Mouse (Mus musculus) forebrain, postnatal 0 days (tissue): Measurements from ENCODE around the gene Slc2a9. TPM values are rescaled to one million over a fixed set of nuclear protein-coding genes. Genes with fewer than 3 reads are reported as not detected.
A peak's percentile ranks its signal among the peaks of the same experiment; 100 is the strongest.

ENCODE experiments used
- ATAC-seq: fragments of 200-750 bp; cut with Nextera tagmentation; 2 replicates; pipeline ENCODE4 v1.8.0; 2017; ENCODE audit warnings: mild to moderate bottlenecking, moderate library complexity
- DNase-seq: peaks from one replicate; pipeline ENCODE4 v3.0.0-alpha.2; 2015
- H3K27ac ChIP-seq: fragments of 300-500 bp; sonication (generic); 2 replicates; pipeline ENCODE4 v1.5.1; 2014; ENCODE audit warnings: low read depth, mild to moderate bottlenecking, antibody characterized with exemption, low read length, moderate library complexity, mixed read lengths
- H3K27me3 ChIP-seq: fragments of 300-500 bp; sonication (generic); 2 replicates; pipeline ENCODE4 v1.6.1; 2014; ENCODE audit warnings: mild to moderate bottlenecking, low read length, mixed read lengths; ENCODE audit not compliant: insufficient read depth
- H3K36me3 ChIP-seq: fragments of 300-500 bp; sonication (generic); 2 replicates; pipeline ENCODE4 v1.6.1; 2014; ENCODE audit warnings: mild to moderate bottlenecking, moderate library complexity; ENCODE audit not compliant: insufficient read depth
- H3K4me1 ChIP-seq: fragments of 300-500 bp; sonication (generic); 2 replicates; pipeline ENCODE4 v1.6.1; 2014; ENCODE audit warnings: antibody characterized with exemption; ENCODE audit not compliant: insufficient read depth
- H3K4me2 ChIP-seq: fragments of 300-500 bp; sonication (generic); 2 replicates; pipeline ENCODE4 v1.6.1; 2014; ENCODE audit warnings: low read depth, mild to moderate bottlenecking, moderate library complexity
- H3K4me3 ChIP-seq: fragments of 300-500 bp; sonication (generic); 2 replicates; pipeline ENCODE4 v1.5.1; 2014; ENCODE audit warnings: low read depth, low read length, mixed read lengths
- H3K9ac ChIP-seq: fragments of 300-500 bp; sonication (generic); 2 replicates; pipeline ENCODE4 v1.6.1; 2014; ENCODE audit warnings: mild to moderate bottlenecking
- H3K9me3 ChIP-seq: fragments of 300-500 bp; sonication (generic); 2 replicates; pipeline ENCODE4 v1.6.1; 2016; ENCODE audit warnings: low read length
- CTCF ChIP-seq: sonication (generic); IDR thresholded peaks from 2 replicates; pipeline ENCODE4 v1.5.1; 2016; ENCODE audit warnings: antibody characterized with exemption, control low read depth, low read depth
- WGBS: fragments of 180-500 bp; shearing (Covaris S2); extraction: QIAGEN DNeasy Blood & Tissue Kit; methylation state at CpG from one replicate; pipeline ENCODE4 v1.1.7; 2014; 5-methylcytosine and 5-hydroxymethylcytosine counted together
- polyA plus RNA-seq: library from polyadenylated mRNA; unstranded; fragments of >200 nt; fragmentation: Nextera tagmentation; extraction: Ambion mirVana; gene quantifications from 2 replicates; pipeline ENCODE4 v1.2.1, GENCODE M21; 2015
- total RNA-seq: library from RNA; depleted of rRNA; stranded (reverse); fragments of >200 nt; gene quantifications from 2 replicates; pipeline ENCODE4 v1.2.3, GENCODE M21; 2014

The Slc2a9 gene
- total and polyA plus RNA-seq, 2 experiments from 2014 or later = 0.81 to 5.0 TPM

DNA sequence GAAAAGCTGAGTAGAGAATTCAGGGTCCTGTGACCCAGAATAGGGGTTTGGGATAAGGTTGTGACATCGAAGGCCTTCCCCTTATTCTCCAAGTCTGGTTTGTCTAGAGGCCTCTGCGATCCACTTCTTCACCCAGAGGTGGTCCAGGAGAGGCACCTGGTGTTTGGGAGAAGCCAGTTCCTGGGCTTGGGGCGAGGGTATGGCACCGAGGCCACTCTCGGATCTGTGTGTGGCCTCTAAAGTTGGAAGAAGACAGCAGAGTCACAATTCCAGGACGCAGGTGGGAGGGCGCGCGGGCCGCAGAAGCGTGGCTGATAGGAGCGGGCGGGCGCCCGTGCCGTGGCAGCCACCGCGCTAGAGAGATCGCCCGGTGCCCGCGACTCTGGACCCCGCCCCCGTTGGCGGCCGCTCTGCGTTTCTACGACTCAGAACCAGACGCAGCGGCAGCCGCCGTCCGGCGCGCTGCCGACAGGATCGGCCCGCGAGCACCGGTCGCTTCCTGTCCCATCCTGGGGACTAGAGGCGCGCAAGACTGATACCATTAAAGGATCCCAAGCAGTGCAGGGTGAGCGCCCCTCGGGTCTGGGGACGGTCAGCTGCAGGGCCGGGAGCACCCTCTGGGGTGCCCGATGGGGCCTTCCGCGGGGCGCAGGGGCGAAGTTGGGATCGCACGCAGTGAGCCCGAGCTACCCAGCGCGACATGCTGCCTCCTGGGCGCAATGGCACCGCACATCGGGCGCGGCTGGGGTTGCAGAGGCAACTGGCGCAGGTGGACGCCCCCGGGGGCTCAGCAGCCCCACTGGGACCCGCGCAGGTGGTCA lies 183.8 kb downstream of the Slc2a9 start, which contains the start of gene Drd5:
Gene Drd5, plus strand, starts transcription at position 402 of the 821 bp plus-strand sequence.
- WGBS = 5% methylated on average over 67 of the region's 67 CpGs
- Histone ChIP-seq H3K9ac (peak within 1 kb of the TSS; percentile 43), H3K27ac (no peak within 1 kb of the TSS), H3K27me3 (peaks cover 25% of the 10 kb centered on the region), H3K4me1 (0 out of 2 replicates have a peak, but pooled peaks cover 4% of the 10 kb centered on the region), H3K36me3 (no peaks in the 10 kb centered on the region), H3K9me3 (no peaks in the 10 kb centered on the region), H3K4me3 (peak within 1 kb of the TSS; percentile 37), H3K4me2 (peak within 1 kb of the TSS; percentile 68)
- peak; percentile 61 for ATAC-seq
- no peak for TF ChIP-seq CTCF
- DNase-seq = peak; percentile 12

GRCm38 (mm10) chr5:38309795-38310194 lies 193.1 kb downstream of the Slc2a9 start:
- no peak for DNase-seq
- H3K4me1 ChIP-seq = no peaks in the 10 kb centered on the region
- ATAC-seq = no peak
- 69% methylated on average over 3 of the region's 3 CpGs for WGBS
- no peaks in the 10 kb centered on the region for H3K9me3 ChIP-seq
- TF ChIP-seq CTCF = no peak
- H3K27me3 ChIP-seq = no peaks in the 10 kb centered on the region
- H3K9ac ChIP-seq = no peak overlapping the region
- no peak overlapping the region for H3K4me3 ChIP-seq
- no peaks in the 10 kb centered on the region for H3K36me3 ChIP-seq
- H3K27ac ChIP-seq = no peak overlapping the region
- H3K4me2 ChIP-seq = no peak overlapping the region

- Histone ChIP-seq H3K9me3 (no peaks in the 10 kb centered on the region), H3K4me1 (no peaks in the 10 kb centered on the region), H3K27me3 (no peaks in the 10 kb centered on the region), H3K9ac (no peak overlapping the region), H3K36me3 (no peaks in the 10 kb centered on the region), H3K4me3 (no peak overlapping the region), H3K4me2 (no peak overlapping the region), H3K27ac (no peak overlapping the region)
- DNase-seq = peak; percentile 18
- 52% methylated on average over 5 of the region's 5 CpGs for WGBS
- peak; percentile 39 for ATAC-seq
- peak; percentile 55 for TF ChIP-seq CTCF
Measured at GRCm38 (mm10) chr5:38308873-38309272, 194.1 kb downstream of the Slc2a9 start.

GRCm38 (mm10) chr5:38307255-38308101 lies 195.5 kb downstream of the Slc2a9 start:
- peak; percentile 95 for DNase-seq
- H3K4me1 ChIP-seq = no peaks in the 10 kb centered on the region
- no peaks in the 10 kb centered on the region for H3K9me3 ChIP-seq
- WGBS = 9% methylated on average over 26 of the region's 26 CpGs
- no peaks in the 10 kb centered on the region for H3K36me3 ChIP-seq
- peak; percentile 99 for TF ChIP-seq CTCF
- H3K9ac ChIP-seq = no peak overlapping the region
- peak overlapping the region; percentile 35 for H3K4me3 ChIP-seq
- no peaks in the 10 kb centered on the region for H3K27me3 ChIP-seq
- H3K4me2 ChIP-seq = peak overlapping the region; percentile 57
- peak; percentile 94 for ATAC-seq
- H3K27ac ChIP-seq = no peak overlapping the region

GRCm38 (mm10) chr5:38305241-38305640 lies 197.7 kb downstream of the Slc2a9 start:
- ATAC-seq = no peak
- WGBS = 88% methylated on average over 2 of the region's 2 CpGs

DNA sequence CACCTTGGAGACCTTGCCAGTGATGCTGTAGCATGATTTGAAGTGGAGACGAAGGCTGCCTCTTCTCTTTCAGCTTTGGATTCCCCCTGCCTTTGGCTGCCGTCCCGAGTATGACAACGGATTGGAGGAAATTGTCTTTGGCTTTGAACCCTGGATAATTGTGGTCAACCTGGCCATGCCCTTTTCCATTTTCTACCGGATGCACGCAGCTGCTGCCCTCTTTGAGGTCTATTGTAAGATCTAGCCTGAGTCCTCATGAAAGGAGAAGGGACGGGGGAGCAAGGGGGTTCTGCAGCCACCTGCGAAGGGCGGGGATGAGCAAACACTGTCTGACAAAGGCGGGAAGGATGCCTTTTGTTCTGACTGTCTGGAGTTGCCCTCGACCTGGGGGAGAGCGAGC lies 200.3 kb downstream of the Slc2a9 start:
- Histone ChIP-seq H3K4me3 (no peak overlapping the region), H3K4me2 (no peak overlapping the region), H3K36me3 (no peaks in the 10 kb centered on the region), H3K9me3 (no peaks in the 10 kb centered on the region), H3K4me1 (no peaks in the 10 kb centered on the region), H3K27me3 (no peaks in the 10 kb centered on the region), H3K27ac (no peak overlapping the region), H3K9ac (no peak overlapping the region)
- ATAC-seq (no peak), DNase-seq (no peak)
- no peak for TF ChIP-seq CTCF
- WGBS = 25% methylated on average over 12 of the region's 12 CpGs

More at GRCm38 (mm10) chr5:38305241-38305640, 197.7 kb downstream of the Slc2a9 start:
- Histone ChIP-seq H3K9ac (no peak overlapping the region), H3K4me2 (no peak overlapping the region), H3K4me1 (no peaks in the 10 kb centered on the region), H3K4me3 (no peak overlapping the region), H3K27ac (no peak overlapping the region), H3K27me3 (no peaks in the 10 kb centered on the region), H3K36me3 (no peaks in the 10 kb centered on the region), H3K9me3 (no peaks in the 10 kb centered on the region)
- no peak for DNase-seq
- no peak for TF ChIP-seq CTCF
